In the genomic region with DNA sequence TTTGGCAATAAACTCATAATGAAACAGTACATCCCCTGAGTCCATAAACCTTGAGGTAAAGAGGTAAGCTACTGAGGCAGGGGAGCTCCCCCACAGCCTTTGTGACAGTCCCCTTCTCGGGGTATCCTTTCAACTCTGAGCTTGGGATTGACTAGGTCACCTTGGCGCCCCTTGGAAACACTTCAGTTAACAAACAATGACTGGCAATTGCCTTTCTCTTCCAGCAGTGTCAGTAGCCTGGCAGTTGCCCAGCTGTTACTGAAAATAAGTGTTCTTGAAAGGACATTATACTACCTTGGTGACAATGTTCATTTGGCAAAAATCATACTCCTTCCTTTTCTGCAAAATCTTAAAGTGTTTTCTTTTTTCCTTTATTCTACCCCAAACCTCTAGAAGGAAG, we compare ENCODE assay signal across 25 mouse cellular contexts.
DNase-seq lines count a peak whose midpoint lies in the region; ATAC-seq and TF ChIP-seq lines count a peak whose summit lies in the region.
"Had no signal": no experiment of that assay in that cellular context is flagged by ENCODE, and none has a peak within 500 bp of the region (broad histone marks: within the 10 kb centered on the region; RNA-seq: fewer than 3 reads in every experiment).

No protein-coding gene starts in this region.

- TF ChIP-seq CTCF in kidney, adult 2 months (conservative IDR thresholded peaks at IDR 0.05; ENCODE audit: insufficient read depth, insufficient read length, low read depth, low read length), result no peak

- no peaks in the 10 kb centered on the region for H3K9me3 ChIP-seq in heart, embryonic 10.5 days
- H3K9me3 ChIP-seq in heart, embryonic 11.5 days (replicated peaks; ENCODE audit: control insufficient read depth, low read length), result no peaks in the 10 kb centered on the region
- H3K9me3 ChIP-seq: embryonic facial prominence, embryonic 10.5 days; embryonic facial prominence, embryonic 13.5 days; forebrain, embryonic 12.5 days; forebrain, embryonic 15.5 days had no signal

- no peak overlapping the region for H3K9ac ChIP-seq in heart, embryonic 11.5 days (ENCODE audit: low read depth, low read length)
- H3K9ac ChIP-seq: embryonic facial prominence, embryonic 13.5 days; forebrain, embryonic 12.5 days; forebrain, embryonic 15.5 days; hindbrain, embryonic 14.5 days had no signal

- H3K4me2 ChIP-seq in heart, embryonic 11.5 days, result no peak overlapping the region
- H3K4me2 ChIP-seq: embryonic facial prominence, embryonic 13.5 days; forebrain, embryonic 12.5 days; forebrain, embryonic 15.5 days; hindbrain, embryonic 14.5 days had no signal

- no peak overlapping the region for H3K4me3 ChIP-seq in heart, embryonic 10.5 days
- no peak overlapping the region for H3K4me3 ChIP-seq in heart, embryonic 11.5 days (ENCODE audit: low read depth, low read length)
- H3K4me3 ChIP-seq in kidney, adult 2 months (ENCODE audit: insufficient read depth, low read depth, low read length), result no peak overlapping the region
- H3K4me3 ChIP-seq: embryonic facial prominence, embryonic 10.5 days; embryonic facial prominence, embryonic 13.5 days; erythroblast, embryonic 14.5 days; forebrain, embryonic 12.5 days; forebrain, embryonic 15.5 days had no signal

- H3K27me3 ChIP-seq in heart, embryonic 10.5 days (ENCODE audit: insufficient read depth, poor library complexity, severe bottlenecking), result no peaks in the 10 kb centered on the region
- no peaks in the 10 kb centered on the region for H3K27me3 ChIP-seq in heart, embryonic 11.5 days (ENCODE audit: control insufficient read depth, insufficient read depth, low read length)
- no peaks in the 10 kb centered on the region for H3K27me3 ChIP-seq in kidney, adult 2 months (replicated peaks; ENCODE audit: control insufficient read depth, insufficient read depth, low read length)
- H3K27me3 ChIP-seq: embryonic facial prominence, embryonic 13.5 days; forebrain, embryonic 12.5 days; forebrain, embryonic 15.5 days had no signal

- no peak for ATAC-seq in heart, embryonic 11.5 days (replicated peaks; ENCODE audit: insufficient number of reproducible peaks, low FRiP score, low TSS enrichment)
- ATAC-seq: activated CD4-positive, CD25-positive, alpha-beta regulatory T cell, adult 4 months; forebrain, embryonic 15.5 days; hindbrain, postnatal 0 days; inflammation-experienced regulatory T-cells, adult 6 months; intestine, embryonic 16.5 days had no signal

- 50% methylated on average over 2 of the region's 2 CpGs for WGBS in heart, embryonic 10.5 days
- 52% methylated on average over 2 of the region's 2 CpGs for WGBS in heart, embryonic 11.5 days (ENCODE audit: insufficient replicate concordance)
- 14% methylated on average over 2 of the region's 2 CpGs for whole genome bisulfite sequencing in kidney, adult 2 months

- no peak overlapping the region for H3K27ac ChIP-seq in heart, embryonic 10.5 days
- no peak overlapping the region for H3K27ac ChIP-seq in heart, embryonic 11.5 days (ENCODE audit: low read depth, low read length)
- no peak overlapping the region for H3K27ac ChIP-seq in kidney, adult 2 months (ENCODE audit: insufficient read depth, low read depth, low read length)
- H3K27ac ChIP-seq: embryonic facial prominence, embryonic 10.5 days; embryonic facial prominence, embryonic 13.5 days; forebrain, embryonic 12.5 days; forebrain, embryonic 15.5 days; hindbrain, embryonic 14.5 days; hindbrain, postnatal 0 days had no signal

- no peaks in the 10 kb centered on the region for H3K36me3 ChIP-seq in heart, embryonic 10.5 days
- H3K36me3 ChIP-seq in heart, embryonic 11.5 days (ENCODE audit: control insufficient read depth, insufficient read depth, low read length), result no peaks in the 10 kb centered on the region
- no peaks in the 10 kb centered on the region for H3K36me3 ChIP-seq in kidney, adult 2 months (ENCODE audit: control insufficient read depth, insufficient read depth, low read length)
- H3K36me3 ChIP-seq: embryonic facial prominence, embryonic 10.5 days; embryonic facial prominence, embryonic 13.5 days; forebrain, embryonic 12.5 days; forebrain, embryonic 15.5 days had no signal

- H3K4me1 ChIP-seq in heart, embryonic 10.5 days, result no peaks in the 10 kb centered on the region
- no peaks in the 10 kb centered on the region for H3K4me1 ChIP-seq in heart, embryonic 11.5 days (ENCODE audit: control insufficient read depth, insufficient read depth, low read length)
- H3K4me1 ChIP-seq in kidney, adult 2 months (ENCODE audit: control insufficient read depth, insufficient read depth, low read length), result peaks cover 2% of the 10 kb centered on the region; the same call in 1 of the 2 replicates
- H3K4me1 ChIP-seq: embryonic facial prominence, embryonic 10.5 days; embryonic facial prominence, embryonic 13.5 days; forebrain, embryonic 12.5 days; forebrain, embryonic 15.5 days had no signal

- peak; percentile 88 for DNase-seq in heart, adult 11 months
- no peak for DNase-seq in heart, embryonic 10.5 days (ENCODE audit: low spot score)
- DNase-seq in heart, adult 8-10 months (ENCODE audit: low spot score), result peak; percentile 47
- peak; percentile 49 for DNase-seq in kidney, adult 2 months
- DNase-seq in kidney, postnatal 25 days, result no peak
- DNase-seq: adrenal gland, adult 8-10 months; adrenal gland, postnatal 25 days; cerebellum, adult 11-12 months; cerebellum, adult 8-10 months; cerebellum, postnatal 10 days; cerebellum, postnatal 36 days; embryo, embryonic 11 days; gastrocnemius, postnatal 25 days; kidney, adult 18-20 months had no signal

- no peak for TF ChIP-seq POLR2A in kidney, adult 2 months (IDR thresholded peaks at IDR 0.05; ENCODE audit: low read depth, low read length)

Comparison
In these comparisons a context has a peak if more than half of its experiments do, and no peak if none do; other contexts are left out.
1. DNase-seq: peak in heart, adult 11 months (single experiment), heart, adult 8-10 months (single experiment) and kidney, adult 2 months (single experiment); none in heart, embryonic 10.5 days (single experiment) and kidney, postnatal 25 days (0 of 2).